Mouse (Mus musculus) 3134 (cell line): Measurements from ENCODE around the gene Xylt1.

ENCODE experiments used
- DNase-seq: peaks from one replicate; pipeline ENCODE4 v3.0.0-alpha.2; 2011; ENCODE audit warnings: low spot score; ENCODE audit not compliant: insufficient read length; ENCODE audit errors: extremely low read depth

Xylt1 gene

DNA sequence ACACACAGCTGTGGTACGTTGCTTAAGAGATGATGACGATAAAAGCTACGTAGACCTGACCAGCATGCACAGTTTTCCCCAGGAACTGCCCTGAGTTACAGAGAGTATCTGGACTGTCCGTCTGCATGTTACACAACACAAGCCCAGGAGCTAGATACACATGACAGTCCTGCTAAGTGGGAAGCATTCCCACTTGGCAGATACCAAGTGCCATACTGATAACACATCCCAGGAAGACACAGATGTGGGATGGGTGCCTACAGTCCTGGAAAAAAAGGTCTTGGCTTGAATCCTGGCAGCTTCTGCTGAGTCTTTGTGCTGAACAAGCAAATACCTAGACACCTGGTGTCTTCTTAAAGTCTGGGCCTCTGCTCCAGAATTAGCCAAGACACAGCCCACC, 278.0 kb downstream of the Xylt1 start:
- no peak for DNase-seq

DNA sequence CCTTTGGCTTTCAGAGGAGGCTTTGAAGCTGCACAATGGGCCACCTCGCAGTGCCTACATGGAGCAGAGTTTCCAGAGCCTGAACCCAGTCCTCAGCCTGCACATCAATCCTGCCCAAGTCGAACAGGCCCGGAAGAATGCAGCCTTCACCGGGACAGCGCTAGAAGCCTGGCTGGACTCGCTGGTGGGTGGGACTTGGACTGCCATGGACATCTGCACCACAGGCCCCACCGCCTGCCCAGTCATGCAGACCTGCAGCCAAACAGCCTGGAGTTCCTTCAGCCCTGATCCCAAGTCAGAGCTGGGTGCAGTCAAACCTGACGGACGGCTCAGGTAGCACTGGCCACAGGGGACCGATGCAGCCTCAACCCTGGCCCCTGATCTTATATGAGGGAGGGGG, 286.5 kb downstream of the Xylt1 start:
- peak; percentile 8 for DNase-seq

DNA sequence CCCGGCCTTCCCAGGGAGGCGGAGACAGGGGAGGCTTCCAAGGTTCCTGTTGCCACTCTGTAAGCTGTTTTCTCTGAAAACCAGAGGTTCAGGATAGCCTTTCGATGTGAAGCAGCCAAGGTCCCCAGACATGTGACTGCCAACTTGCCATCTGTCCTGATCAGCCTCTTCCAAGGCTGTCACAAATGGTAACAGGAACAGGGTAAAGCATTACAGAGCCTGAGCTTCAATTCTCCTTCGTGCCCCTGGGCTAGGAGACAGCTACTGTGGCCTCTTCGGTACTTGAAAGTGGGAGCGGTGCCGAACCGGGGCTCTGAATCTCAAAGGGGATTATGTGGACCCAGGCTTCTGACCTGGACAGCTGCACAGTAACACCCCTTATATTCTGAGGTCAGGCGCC, 287.4 kb downstream of the Xylt1 start:
- no peak for DNase-seq

DNA sequence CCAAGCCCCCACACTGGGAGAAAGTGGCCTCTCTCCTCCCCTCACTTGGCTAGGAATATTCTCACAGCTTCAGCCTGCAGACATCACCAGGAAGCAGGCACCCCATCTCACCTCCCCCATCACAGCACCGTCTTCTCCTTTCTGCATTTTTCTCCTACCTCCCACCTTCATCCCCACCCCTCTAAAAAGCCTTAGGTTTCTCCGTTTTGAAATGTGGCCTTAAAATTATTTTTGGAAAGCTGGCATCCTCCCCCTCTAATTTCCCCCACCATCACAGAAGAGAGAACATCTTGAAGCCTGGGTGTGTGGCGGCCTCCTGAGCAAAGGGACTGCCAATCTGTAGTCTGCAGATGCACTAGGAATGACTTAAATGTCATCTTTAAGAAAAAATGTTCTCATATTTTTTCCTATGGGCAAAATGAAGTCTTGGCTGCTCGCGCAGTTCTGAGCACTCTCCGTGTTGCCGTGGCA, 291.4 kb downstream of the Xylt1 start:
- DNase-seq, result no peak

DNA sequence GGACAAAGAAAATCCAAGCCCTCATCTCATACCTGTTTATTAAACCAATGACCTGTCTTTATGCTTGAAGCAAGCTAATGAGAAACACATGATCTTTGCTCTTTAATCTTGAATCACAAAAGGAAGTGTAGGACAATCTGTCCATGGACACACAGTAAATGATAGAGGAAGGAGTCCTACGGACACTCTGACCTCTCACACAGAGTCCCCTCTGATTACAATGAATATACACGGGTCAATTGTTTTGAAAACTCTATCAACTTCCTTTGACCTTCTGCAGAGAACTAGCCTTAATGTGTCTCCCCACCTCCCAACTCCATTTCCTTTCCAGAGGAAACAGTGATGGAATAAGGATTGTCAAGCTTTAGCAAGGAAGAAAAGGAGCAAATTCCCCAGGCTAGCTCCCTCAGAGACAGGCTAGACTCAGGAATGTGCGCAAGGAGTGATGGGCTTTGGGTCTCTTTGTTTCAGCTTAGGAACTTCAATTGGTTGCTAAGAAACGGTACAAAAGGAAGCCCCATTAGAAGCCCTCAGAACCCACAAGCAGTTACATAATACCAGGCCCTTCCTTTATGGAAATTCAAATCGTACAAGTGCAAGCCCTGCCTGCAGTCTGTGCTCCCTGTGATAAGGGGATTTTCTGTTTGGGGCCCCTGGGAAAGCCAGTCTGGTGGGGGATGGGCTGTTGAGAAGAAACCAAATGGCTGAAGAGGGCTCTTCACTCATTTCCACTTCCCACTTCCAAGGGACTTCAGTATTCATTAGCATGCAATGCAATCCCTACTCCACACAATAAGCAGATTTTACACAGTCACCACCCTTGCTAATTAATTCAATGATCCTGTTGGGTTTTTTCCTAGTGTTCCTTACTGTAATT, 305.6 kb downstream of the Xylt1 start:
- no peak for DNase-seq

DNA sequence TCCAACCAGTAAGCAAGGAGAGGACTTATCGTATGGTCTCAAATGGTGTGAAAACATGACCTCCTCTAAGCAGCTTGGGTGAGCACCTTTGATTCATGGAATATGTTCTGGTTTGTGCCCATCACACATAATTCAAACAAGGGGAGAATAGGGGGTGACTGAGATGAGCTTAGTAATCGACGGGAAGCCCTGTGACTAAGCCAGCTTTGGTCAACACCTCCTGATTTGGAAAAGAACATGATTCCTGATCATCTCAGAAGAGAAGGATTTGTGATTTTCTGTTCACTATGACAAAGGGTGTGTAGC, 306.2 kb downstream of the Xylt1 start:
- no peak for DNase-seq

DNA sequence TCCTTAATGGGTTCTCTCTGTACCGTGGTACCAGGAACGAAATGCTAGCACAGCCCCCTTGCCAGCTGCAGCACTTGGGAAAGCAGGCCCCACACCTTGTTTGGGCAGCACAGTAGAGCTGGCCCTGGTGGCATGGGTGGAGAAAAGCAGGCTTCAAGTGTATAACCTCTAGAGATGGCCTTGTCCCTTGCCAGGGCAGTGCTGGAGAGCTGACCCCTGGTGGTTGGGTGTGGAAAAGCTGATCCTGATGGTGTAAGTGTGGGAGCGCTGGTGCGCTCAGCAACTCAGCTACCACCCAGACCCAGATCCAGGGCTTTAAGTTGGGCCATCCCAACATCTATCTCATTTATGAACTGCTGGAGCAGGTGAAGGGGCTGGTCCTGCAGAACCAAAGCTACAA, 314.8 kb downstream of the Xylt1 start:
- DNase-seq, result no peak

DNA sequence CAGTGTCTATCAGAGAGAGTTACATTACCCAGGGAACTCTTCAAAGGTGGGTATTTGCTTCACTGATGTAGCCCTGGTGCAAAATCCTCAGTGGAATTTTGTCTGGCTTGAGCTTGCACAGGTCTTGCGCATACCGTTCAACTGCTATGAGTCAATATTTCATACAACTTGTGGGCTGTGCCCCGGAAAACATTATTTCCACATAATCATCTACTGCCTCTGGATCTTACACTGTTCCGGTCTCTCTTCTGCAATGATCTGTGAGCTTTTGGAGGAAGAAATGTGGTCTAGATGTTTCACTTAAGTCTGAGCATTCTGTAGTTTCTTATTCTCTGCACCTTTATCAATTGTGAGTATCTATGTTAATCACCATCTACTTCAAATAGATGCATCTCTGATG, 316.9 kb downstream of the Xylt1 start:
- DNase-seq, result no peak

DNA sequence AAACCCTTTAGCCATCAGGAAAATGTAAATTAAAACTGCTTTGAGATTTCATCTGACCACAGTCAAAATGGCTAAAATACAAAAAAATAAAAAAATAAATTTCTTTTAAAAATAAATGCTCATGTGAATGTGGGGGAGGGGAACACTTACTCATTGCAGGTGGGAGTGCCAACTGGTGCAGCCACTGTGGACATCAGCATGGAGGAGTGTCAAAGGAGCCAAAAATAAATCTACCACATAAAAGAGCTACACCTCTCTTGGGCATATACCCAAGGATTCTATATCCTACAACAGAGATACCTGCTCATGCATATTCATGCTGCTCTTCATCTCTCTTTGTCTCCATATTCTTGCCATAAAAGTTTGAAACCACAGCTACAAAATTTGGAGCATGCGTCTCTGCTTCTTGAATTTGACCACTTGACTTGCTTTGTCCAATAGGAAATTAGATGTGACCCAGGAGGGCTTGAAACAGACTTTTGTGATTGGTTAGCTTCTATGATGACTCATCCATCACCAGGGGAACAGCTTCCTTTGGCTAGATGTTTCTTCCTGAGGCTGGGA, 317.9 kb downstream of the Xylt1 start:
- no peak for DNase-seq

DNA sequence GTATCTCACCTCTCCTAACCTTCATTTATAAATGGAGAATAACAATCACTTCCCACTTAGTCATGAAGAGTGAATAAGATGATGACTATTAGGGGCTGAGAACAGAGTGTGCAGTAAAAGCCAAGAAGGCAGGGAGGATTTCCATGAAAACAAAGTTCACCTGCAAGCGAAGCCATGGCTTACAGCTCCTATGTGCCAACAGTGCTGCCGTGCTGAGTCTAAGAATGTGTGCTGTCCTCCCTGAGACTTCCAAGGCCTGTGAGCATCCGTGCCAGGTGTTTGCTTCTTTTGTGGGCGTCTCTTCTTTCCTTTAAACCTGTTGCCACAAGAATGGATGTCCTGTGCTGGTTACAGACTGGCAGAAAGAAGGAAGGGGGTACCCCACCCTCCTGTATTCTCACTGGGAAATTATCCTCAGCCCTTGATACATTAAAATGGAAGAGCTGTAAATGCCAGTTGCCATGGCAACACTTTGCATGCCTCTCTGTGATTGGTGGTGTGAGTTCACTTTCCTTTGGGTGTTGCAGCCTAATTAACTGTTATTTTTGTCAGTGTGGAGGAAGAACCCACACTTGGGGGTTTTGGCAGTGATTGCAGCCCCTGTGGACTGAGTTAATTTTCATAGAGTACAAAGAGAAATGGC, 318.7 kb downstream of the Xylt1 start:
- no peak for DNase-seq

DNA sequence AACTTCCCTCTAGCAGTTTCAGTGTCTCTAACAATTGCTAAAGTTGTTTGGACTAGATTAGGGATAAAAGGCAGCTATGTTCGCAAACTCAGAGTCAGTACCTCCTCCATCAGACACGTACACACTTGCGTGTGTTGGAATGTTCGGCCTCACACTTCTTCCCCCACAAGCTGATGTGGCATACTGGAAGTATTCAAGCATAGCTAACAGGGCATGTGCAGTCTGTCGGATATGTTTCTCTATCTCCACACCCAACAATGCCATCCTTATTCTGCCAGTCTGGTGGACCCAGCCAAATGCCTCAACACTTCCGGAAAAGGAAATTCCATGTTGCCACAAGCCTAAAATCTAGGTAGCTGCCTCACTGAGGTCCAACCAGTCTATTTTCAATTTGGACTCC, 319.3 kb downstream of the Xylt1 start:
- DNase-seq, result no peak

DNA sequence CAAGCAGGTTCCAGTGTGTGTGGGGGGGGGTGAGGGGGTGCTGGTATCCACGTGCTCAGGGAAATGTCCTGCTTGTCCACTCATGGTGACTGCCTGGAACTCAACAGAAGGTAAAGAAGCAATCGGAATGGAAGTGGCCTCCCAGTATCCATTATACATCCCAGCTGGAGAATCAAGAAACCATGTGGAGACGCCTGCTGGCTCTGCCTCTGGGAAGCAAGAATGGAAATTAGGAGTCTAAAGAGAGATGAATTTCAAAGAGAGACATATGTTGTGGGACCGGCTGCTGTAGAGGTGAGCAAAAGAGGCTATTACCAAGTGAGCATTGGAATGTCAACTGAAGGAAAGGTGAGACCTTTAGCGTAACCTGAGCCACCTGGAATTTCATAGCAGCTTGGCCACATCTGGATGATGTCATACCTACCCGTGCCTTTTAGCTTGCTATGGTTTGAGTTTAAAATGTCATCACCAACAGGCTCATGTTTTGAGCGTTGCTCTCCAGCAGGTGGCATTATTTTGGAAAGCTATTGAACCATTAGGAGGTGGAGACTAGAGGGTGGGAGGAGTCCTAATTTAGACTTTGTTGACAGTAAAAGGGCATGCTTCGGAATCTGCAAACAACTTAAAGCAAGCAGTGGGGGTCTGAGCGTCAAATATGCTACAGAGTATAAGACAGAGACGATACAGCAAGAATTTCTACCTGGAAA, 329.3 kb downstream of the Xylt1 start:
- no peak for DNase-seq

DNA sequence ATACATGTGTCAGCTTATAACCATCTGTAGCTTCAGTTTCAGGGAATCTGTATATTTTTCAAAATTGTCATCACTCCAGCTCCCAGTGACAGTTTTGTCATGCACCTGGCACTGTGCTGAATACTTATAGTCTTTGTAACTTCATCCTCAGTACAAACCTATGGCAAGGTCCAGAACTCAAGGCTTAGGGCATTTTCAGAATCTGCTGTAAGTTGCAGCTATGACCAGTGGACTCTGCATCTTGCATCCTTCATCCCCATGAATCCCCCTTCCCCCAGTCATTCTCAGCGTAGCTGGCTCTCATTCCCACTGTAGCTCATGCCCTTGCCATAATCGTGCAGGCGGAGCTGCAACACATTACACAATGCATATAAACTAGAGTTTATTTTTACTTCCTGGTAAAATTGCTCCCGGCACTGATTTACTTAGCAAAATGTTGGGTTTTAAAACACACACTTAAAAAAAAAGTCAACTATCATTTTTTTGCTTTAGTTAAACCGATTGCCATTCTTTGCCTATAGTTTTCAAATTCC, 336.2 kb downstream of the Xylt1 start:
- no peak for DNase-seq

DNA sequence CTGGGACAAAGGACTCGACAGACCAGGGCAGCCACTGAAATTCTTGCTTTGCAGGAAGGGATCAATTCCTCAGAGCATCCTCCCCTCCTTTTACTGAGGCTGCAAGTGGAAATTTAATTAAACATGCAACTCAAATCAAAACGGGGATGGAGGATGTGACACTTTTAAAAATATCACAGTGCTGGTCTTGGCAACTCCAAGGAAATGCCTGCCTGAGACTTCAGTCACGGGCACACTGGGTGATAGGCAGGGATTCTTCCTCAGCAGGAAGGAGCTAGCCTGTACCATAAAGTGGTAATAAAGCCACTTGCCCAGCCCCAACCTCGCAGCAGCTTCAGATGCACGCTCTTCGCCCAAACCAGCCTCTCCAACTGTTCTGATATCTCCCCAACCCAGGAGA, 339.6 kb downstream of the Xylt1 start:
- no peak for DNase-seq
